Mouse (Mus musculus): ENCODE results near the gene Wfdc15b.
"Not testable (repeated sequence)": the region's sequence is repeated elsewhere in the genome, so short reads cannot be mapped to it uniquely, and the experiment has no call there.

The Wfdc15b gene

DNA sequence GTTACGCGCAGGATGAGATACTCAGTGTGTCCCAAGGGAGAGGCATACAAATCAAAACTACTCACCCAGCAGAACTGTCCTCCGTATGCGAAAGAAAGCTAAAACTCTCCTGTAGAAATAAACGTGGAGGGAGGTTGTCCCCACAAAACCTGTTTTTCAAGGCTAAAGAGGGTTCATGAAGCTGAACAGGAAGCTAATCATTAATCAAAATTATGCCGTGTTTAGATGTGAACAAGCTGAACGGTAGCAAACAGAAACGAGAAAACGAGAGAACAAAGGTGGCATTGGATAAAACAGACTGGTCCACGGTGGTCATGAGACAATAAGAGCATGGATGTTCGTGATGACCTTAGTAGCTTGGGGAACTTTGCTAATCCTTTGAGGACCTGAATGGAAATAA, at the start of gene Wfdc15b:
Gene Wfdc15b (minus strand): TSS at position 139 of the 400 bp plus-strand sequence.
- DNase-seq (ENCODE audit: low read depth, low spot score), result no peak

DNA sequence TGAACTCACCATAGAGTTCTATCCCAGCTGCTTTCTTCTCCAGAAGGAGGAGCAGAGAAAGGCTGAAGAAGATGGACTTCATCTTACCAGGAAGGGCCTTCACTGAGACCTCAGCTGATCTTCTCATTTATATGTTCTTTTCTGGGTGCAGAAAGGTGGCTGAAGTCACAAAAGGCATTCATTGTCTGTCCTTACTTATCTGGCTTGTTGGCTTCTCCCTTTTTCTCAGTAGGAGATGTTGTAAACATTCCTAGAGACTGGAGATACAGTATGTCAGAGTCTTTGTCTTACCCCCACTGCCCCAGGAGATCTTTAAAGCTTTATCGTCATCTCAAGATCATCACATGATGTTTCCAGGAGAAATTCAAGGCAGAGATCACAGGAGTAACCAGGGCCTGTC, 35.1 kb upstream of the Wfdc15b start, which contains the start of gene Svs3b:
Gene Svs3b (minus strand): TSS at position 101 of the 400 bp plus-strand sequence.
- DNase-seq (ENCODE audit: low read depth, low spot score), result not testable (repeated sequence)

GRCm38 (mm10) chr2:164238366-164238765, 16.9 kb upstream of the Wfdc15b start, which contains the start of gene Svs2:
Svs2 (minus strand) TSS chr2:164238466.
- DNase-seq (ENCODE audit: low read depth, low spot score), result no peak

- DNase-seq (ENCODE audit: low read depth, low spot score), result no peak
These were observed 11.2 kb upstream of the Wfdc15b start for GRCm38 (mm10) chr2:164232671-164233070.

- DNase-seq (ENCODE audit: low read depth, low spot score), result no peak
These were observed 7.1 kb upstream of the Wfdc15b start for GRCm38 (mm10) chr2:164228361-164229070.

DNA sequence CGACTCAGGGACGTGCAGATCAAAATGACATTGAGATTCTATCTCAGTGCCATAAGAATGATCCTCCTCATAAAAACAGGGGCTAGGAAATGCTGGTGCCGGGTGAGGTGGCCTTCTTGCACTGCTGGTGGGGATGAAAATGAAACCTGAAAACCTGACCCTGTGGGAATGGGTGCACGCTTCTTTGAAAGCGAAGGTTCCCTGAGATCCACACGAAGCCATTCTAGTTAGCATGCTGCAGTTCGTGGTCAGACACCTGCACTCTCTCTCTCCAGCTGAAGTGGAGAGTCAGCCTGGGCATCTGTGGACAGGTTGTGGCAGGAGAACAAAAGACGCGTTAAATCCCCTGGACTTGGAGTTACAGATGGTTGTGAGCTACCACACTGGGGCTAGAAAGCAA, 2.2 kb downstream of the Wfdc15b start:
- DNase-seq (ENCODE audit: low read depth, low spot score), result no peak

- DNase-seq (ENCODE audit: low read depth, low spot score), result no peak
These were observed 8.7 kb downstream of the Wfdc15b start for GRCm38 (mm10) chr2:164212711-164213110.

- DNase-seq (ENCODE audit: low read depth, low spot score), result no peak
These were observed 10.6 kb downstream of the Wfdc15b start for GRCm38 (mm10) chr2:164210892-164211291.

DNA sequence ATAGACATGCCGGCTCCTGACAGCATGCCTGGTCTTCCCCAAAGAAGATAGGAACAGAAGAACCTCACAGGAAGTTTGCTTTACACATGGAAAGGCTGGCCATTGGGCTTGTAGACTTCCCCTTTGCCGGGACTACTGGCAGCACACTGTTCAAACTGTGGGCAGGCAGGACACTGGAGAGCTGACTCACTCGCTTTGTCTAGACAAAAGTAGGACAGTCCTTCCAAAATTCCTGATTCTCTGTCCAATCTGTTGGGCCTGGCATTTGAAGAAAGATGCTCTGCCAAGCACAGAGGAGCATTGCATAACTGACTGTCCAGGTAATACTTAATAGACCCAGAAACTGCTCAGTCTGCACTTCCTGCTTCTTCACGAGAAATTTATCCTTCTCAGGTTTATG, 14.8 kb downstream of the Wfdc15b start:
- DNase-seq (ENCODE audit: low read depth, low spot score), result no peak

GRCm38 (mm10) chr2:164206011-164206410, 15.4 kb downstream of the Wfdc15b start:
- not testable (repeated sequence) for DNase-seq (ENCODE audit: low read depth, low spot score)

GRCm38 (mm10) chr2:164199626-164200327, 21.7 kb downstream of the Wfdc15b start, which contains the start of gene Wfdc15a:
Wfdc15a (minus strand) TSS chr2:164200130.
- no peak for DNase-seq (ENCODE audit: low read depth, low spot score)

DNA sequence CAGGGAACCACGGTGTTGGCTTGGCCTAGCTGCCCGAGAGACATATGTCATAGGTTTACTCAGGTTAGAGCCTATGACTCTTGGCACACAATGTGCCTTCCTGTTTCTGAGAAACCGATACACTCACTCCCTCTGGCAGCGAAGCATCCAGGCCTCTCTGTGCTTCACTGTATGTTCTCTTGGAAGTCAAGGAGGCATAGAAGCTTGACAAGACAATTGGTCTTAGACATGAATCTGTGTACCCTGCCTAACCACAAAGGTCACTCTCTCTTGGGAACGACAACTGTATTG, 24.8 kb downstream of the Wfdc15b start:
- DNase-seq (ENCODE audit: low read depth, low spot score), result no peak

DNA sequence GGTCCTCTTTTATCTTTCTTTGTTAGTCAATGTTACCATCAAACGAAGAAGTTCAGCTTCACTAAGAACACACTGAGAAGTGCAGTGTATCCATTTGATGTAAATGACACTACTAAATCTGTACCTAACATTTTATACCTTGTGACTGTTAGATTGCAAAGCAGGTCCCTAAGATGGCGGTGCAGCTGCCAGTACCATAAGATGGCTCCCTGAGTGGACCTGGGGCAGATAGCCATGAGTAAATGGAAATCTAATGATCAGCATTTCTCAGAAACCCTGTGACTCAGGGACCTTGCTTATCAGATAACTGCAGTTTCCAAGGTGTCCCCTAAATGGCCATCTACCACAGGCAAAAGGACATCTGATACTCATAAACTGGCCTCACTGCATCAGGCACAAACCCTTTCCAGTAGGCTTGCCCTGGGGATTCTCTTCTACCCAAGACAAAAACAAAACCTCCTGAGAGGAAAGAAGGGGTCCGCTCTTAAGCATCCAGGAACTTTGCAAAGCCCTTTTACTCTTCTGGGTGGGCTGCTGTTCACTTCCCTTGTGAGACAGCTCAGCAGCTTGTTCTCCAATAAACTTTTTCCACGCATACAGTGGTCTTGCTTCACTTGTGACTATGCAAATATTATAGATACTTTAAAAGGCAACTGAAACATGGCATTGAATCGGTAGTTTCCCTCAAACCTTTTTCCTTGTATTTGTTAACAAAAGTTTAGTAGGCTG, 25.3 kb downstream of the Wfdc15b start:
- DNase-seq (ENCODE audit: low read depth, low spot score), result no peak

DNA sequence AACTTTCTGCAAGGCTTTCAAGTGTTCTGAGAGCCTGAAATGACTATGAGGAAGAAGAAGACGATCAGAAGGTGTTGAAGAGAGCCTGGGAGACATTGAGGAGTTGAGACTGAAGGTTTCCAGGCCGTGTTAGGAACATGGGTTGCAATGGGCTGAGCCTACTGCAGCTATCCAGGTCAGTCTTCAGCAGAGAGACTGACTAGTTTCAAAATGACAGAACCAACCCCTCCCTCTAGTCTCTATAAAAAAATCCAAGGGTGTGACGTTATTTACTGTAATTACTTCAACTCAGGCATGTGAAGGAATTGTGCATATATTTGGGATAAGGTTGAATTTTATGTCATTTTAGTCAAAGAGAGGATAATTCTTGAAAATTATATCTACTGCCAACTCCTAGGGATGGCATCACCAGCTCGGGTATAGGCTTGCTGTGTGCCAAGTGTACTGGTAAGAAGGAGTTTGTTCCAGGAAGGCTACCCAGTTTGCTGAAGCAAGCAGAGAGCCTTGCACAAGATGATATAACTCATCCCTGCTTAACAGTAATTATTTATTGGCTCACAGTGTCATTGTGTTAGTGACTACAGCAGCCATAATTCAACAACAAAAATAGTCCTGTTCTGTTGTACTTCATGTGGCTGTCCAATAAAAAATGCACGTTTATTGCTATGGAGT, 26.4 kb downstream of the Wfdc15b start:
- no peak for DNase-seq (ENCODE audit: low read depth, low spot score)

- no peak for DNase-seq (ENCODE audit: low read depth, low spot score)
These were observed 29.2 kb downstream of the Wfdc15b start for GRCm38 (mm10) chr2:164192279-164192678.

- no peak for DNase-seq (ENCODE audit: low read depth, low spot score)
These were observed 30.9 kb downstream of the Wfdc15b start, which contains the start of gene Wfdc12 for GRCm38 (mm10) chr2:164190576-164190975. Wfdc12 (minus strand) TSS chr2:164190608.

- DNase-seq (ENCODE audit: low read depth, low spot score), result no peak
These were observed 32.7 kb downstream of the Wfdc15b start for GRCm38 (mm10) chr2:164188722-164189121.

DNA sequence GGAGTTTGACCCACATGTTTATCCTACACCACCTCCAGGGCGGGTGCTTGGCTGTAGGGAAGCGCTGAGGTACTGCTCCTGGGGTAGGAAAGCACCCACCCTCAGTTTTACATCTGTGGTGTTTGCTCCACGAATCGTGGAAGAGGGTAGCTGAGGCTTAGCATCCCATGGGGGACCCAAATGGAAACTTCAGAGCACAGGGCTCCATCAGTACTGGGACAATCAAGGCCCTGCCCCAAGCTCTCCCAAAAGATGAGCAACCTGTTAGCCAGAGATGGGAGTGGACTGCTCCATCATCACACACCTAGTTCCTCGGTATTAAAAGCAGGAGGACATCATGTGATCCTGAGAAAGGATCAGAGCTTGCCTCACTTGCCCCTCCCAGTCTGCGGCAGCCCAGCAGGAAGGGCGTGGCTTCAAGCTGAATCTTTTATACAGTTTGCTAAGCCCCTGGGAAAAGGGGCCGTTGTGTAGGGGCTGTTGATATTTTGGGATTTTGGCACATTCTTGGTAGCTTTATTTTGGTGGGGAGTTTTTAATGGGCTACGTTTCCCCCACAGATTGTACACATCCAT, 37.2 kb downstream of the Wfdc15b start:
- no peak for DNase-seq (ENCODE audit: low read depth, low spot score)

- no peak for DNase-seq (ENCODE audit: low read depth, low spot score)
These were observed 38.1 kb downstream of the Wfdc15b start for GRCm38 (mm10) chr2:164183340-164183739.

DNA sequence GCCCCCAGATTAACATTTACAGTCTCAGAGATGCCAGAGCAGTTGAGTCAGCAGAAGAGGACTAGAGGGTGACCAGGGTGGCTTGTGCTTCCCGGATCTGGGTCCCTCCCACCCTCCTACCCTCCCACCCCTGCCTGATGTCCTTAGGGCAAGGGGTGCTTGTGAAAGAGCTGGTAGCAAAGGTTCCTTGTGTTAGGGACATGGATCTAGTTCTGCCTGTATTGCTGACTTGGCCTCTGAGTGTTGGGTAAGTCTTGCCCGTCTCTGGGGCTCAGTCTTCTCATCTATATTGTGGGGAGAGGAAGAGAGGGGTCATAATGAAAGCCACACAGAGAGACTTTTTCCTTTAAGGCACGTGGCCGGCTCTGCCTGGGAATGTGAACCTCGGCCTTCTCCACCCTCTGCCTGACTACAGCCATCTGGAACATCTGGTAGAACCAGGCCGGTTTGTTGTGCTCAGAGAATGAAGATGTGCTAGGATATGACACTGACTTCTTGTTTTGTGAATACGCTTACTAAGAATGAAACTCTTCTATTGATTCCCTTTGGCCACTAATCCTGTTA, 38.7 kb downstream of the Wfdc15b start, which contains the start of gene Wfdc5:
Gene Wfdc5 (minus strand): TSS at position 51 of the 564 bp plus-strand sequence.
- no peak for DNase-seq (ENCODE audit: low read depth, low spot score)

DNA sequence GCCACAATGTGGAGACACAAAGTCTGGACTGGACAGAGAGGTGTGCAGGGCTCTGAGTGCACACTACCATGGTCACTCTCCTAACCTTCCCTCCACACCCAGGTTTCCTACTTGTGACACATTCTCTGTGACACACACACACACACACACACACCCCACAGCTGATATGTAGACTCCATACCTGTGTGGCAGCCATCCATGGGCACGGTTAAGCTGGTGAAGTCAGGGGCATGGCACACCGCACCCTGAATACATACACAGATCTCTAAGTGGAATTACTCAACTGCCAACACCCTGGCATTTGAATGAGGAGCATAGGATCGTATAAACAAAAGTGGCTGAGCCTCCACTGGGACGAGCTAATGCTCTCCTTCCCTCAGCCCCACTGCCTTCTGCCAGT, 40.7 kb downstream of the Wfdc15b start:
- no peak for DNase-seq (ENCODE audit: low read depth, low spot score)

All from c-Kit-negative CD71-positive TER-119-positive erythroid progenitor cells, embryonic 14.5 days (primary cell).